In the genomic region with DNA sequence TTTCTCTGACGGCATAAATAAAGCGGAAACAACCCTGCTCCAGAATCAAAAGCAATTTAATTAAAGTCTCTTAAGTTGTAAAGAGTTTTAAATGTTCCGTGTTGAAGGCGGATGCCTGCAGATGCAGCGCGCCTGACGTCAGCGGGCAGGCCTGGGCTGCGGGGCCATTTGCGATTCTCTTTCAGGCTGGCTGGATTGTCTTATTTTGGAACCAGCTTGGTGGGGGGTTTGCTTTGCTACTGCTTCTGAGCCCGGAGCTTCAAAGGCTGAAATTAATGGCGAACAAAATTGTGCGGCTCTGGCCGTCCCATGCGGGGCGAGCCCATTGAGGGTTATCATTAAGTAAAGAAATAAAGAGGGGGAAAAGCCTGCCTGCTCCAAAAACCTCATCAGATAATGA, we compare ENCODE assay signal across 15 mouse cellular contexts.
DNase-seq lines count a peak whose midpoint lies in the region; ATAC-seq lines count a peak whose summit lies in the region.
"Had no signal": no experiment of that assay in that cellular context is flagged by ENCODE, and none has a peak within 500 bp of the region (broad histone marks: within the 10 kb centered on the region; RNA-seq: fewer than 3 reads in every experiment).

No protein-coding gene starts in this region.

- no peak overlapping the region for H3K9ac ChIP-seq in neural tube, embryonic 12.5 days
- H3K9ac ChIP-seq in forebrain, embryonic 14.5 days (ENCODE audit: low read length) = no peak overlapping the region; the same call in 1 of the 2 replicates
- H3K9ac ChIP-seq in limb, embryonic 12.5 days (replicated peaks) = no peak overlapping the region
- no peak overlapping the region for H3K9ac ChIP-seq in neural tube, embryonic 14.5 days (replicated peaks; ENCODE audit: low read depth, low read length)
- H3K9ac ChIP-seq in heart, embryonic 11.5 days (ENCODE audit: low read depth, low read length) = no peak overlapping the region
- H3K9ac ChIP-seq: heart, embryonic 13.5 days; liver, embryonic 15.5 days had no signal

- peaks cover 16% of the 10 kb centered on the region for H3K27me3 ChIP-seq in neural tube, embryonic 12.5 days (replicated peaks)
- H3K27me3 ChIP-seq in forebrain, embryonic 14.5 days (replicated peaks; ENCODE audit: control insufficient read depth, insufficient read depth, low read length) = peaks cover 2% of the 10 kb centered on the region
- peaks cover 50% of the 10 kb centered on the region for H3K27me3 ChIP-seq in limb, embryonic 12.5 days
- H3K27me3 ChIP-seq in neural tube, embryonic 14.5 days (ENCODE audit: control insufficient read depth, insufficient read depth, low read length) = 0 out of 2 replicates have a peak, but pooled peaks cover 4% of the 10 kb centered on the region
- no peaks in the 10 kb centered on the region for H3K27me3 ChIP-seq in heart, embryonic 11.5 days (ENCODE audit: control insufficient read depth, insufficient read depth, low read length)
- H3K27me3 ChIP-seq: heart, embryonic 13.5 days; liver, embryonic 15.5 days had no signal

- no peaks in the 10 kb centered on the region for H3K36me3 ChIP-seq in neural tube, embryonic 12.5 days
- H3K36me3 ChIP-seq in forebrain, embryonic 14.5 days (ENCODE audit: control insufficient read depth, insufficient read depth, low read length) = no peaks in the 10 kb centered on the region
- no peaks in the 10 kb centered on the region for H3K36me3 ChIP-seq in limb, embryonic 12.5 days
- no peaks in the 10 kb centered on the region for H3K36me3 ChIP-seq in neural tube, embryonic 14.5 days (ENCODE audit: control insufficient read depth, insufficient read depth, low read length)
- no peaks in the 10 kb centered on the region for H3K36me3 ChIP-seq in heart, embryonic 11.5 days (ENCODE audit: control insufficient read depth, insufficient read depth, low read length)
- H3K36me3 ChIP-seq: heart, embryonic 13.5 days; liver, embryonic 15.5 days had no signal

- 0 out of 2 replicates have a peak, but pooled peaks cover 19% of the 10 kb centered on the region for H3K4me1 ChIP-seq in neural tube, embryonic 12.5 days
- peaks cover 17% of the 10 kb centered on the region for H3K4me1 ChIP-seq in forebrain, embryonic 14.5 days (ENCODE audit: control insufficient read depth, insufficient read depth, low read length)
- peaks cover 24% of the 10 kb centered on the region for H3K4me1 ChIP-seq in limb, embryonic 12.5 days (replicated peaks)
- H3K4me1 ChIP-seq in neural tube, embryonic 14.5 days (ENCODE audit: control insufficient read depth, insufficient read depth, low read length) = peaks cover 2% of the 10 kb centered on the region; the same call in 1 of the 2 replicates
- peaks cover 7% of the 10 kb centered on the region; the same call in 1 of the 2 replicates for H3K4me1 ChIP-seq in heart, embryonic 11.5 days (ENCODE audit: control insufficient read depth, insufficient read depth, low read length)

- DNase-seq in neural tube, embryonic 10.5 days (ENCODE audit: extremely low spot score, low spot score) = no peak
- peak; percentile 78 for DNase-seq in forebrain, embryonic 14.5 days (ENCODE audit: low spot score)
- DNase-seq in kidney, postnatal 25 days = no peak
- no peak for DNase-seq in frontal cortex, postnatal 25 days (ENCODE audit: low spot score in 2 of 2)
- DNase-seq: cerebellum, postnatal 14 days; gastrocnemius, postnatal 14 days; right cerebral cortex, postnatal 14 days had no signal

- 30% methylated on average over 16 of the region's 16 CpGs for WGBS in neural tube, embryonic 12.5 days
- WGBS in forebrain, embryonic 14.5 days = 8% methylated on average over 16 of the region's 16 CpGs
- 30% methylated on average over 16 of the region's 16 CpGs for WGBS in limb, embryonic 12.5 days
- 30% methylated on average over 16 of the region's 16 CpGs for WGBS in neural tube, embryonic 14.5 days
- 82% methylated on average over 16 of the region's 16 CpGs for WGBS in heart, embryonic 11.5 days (ENCODE audit: insufficient replicate concordance)

- no peak for ATAC-seq in neural tube, embryonic 12.5 days (ENCODE audit: low FRiP score, low read depth)
- ATAC-seq in forebrain, embryonic 14.5 days = peak; percentile 54; the same call in 1 of the 2 replicates
- no peak for ATAC-seq in limb, embryonic 12.5 days (ENCODE audit: insufficient number of reproducible peaks, insufficient read depth, low FRiP score, low TSS enrichment, low read depth)
- no peak for ATAC-seq in neural tube, embryonic 14.5 days (ENCODE audit: low read depth)
- no peak for ATAC-seq in heart, embryonic 11.5 days (replicated peaks; ENCODE audit: insufficient number of reproducible peaks, low FRiP score, low TSS enrichment)

- H3K9me3 ChIP-seq in neural tube, embryonic 12.5 days = no peaks in the 10 kb centered on the region
- H3K9me3 ChIP-seq in forebrain, embryonic 14.5 days (replicated peaks; ENCODE audit: control insufficient read depth, low read length) = no peaks in the 10 kb centered on the region
- no peaks in the 10 kb centered on the region for H3K9me3 ChIP-seq in limb, embryonic 12.5 days
- H3K9me3 ChIP-seq in neural tube, embryonic 14.5 days (ENCODE audit: control insufficient read depth, low read length) = no peaks in the 10 kb centered on the region
- no peaks in the 10 kb centered on the region for H3K9me3 ChIP-seq in heart, embryonic 11.5 days (replicated peaks; ENCODE audit: control insufficient read depth, low read length)
- H3K9me3 ChIP-seq: heart, embryonic 13.5 days; liver, embryonic 15.5 days had no signal

- peak overlapping the region; percentile 37; the same call in 1 of the 2 replicates for H3K4me2 ChIP-seq in neural tube, embryonic 12.5 days (replicated peaks)
- H3K4me2 ChIP-seq in forebrain, embryonic 14.5 days (ENCODE audit: low read length) = peak overlapping the region; percentile 44
- peak overlapping the region; percentile 43 for H3K4me2 ChIP-seq in limb, embryonic 12.5 days
- H3K4me2 ChIP-seq in neural tube, embryonic 14.5 days (ENCODE audit: low read depth, low read length) = peak overlapping the region; percentile 27; the same call in 1 of the 2 replicates
- H3K4me2 ChIP-seq in heart, embryonic 11.5 days = no peak overlapping the region
- H3K4me2 ChIP-seq: heart, embryonic 13.5 days; liver, embryonic 15.5 days had no signal

- no peak overlapping the region for H3K4me3 ChIP-seq in neural tube, embryonic 12.5 days
- no peak overlapping the region for H3K4me3 ChIP-seq in forebrain, embryonic 14.5 days (ENCODE audit: low read depth, low read length)
- H3K4me3 ChIP-seq in limb, embryonic 12.5 days (replicated peaks) = no peak overlapping the region
- no peak overlapping the region for H3K4me3 ChIP-seq in neural tube, embryonic 14.5 days (ENCODE audit: low read depth, low read length)
- no peak overlapping the region for H3K4me3 ChIP-seq in heart, embryonic 11.5 days (ENCODE audit: low read depth, low read length)
- H3K4me3 ChIP-seq: erythroblast, embryonic 14.5 days; heart, embryonic 13.5 days; liver, embryonic 15.5 days had no signal

- H3K27ac ChIP-seq in neural tube, embryonic 12.5 days = no peak overlapping the region
- no peak overlapping the region for H3K27ac ChIP-seq in forebrain, embryonic 14.5 days (ENCODE audit: low read depth, low read length)
- H3K27ac ChIP-seq in limb, embryonic 12.5 days = no peak overlapping the region
- H3K27ac ChIP-seq in neural tube, embryonic 14.5 days (ENCODE audit: low read depth, low read length) = no peak overlapping the region
- no peak overlapping the region for H3K27ac ChIP-seq in heart, embryonic 11.5 days (ENCODE audit: low read depth, low read length)
- H3K27ac ChIP-seq: heart, embryonic 13.5 days; liver, embryonic 15.5 days; macrophage had no signal
